Comparison of ENCODE assay signal across 32 mouse cellular contexts in the genomic region with DNA sequence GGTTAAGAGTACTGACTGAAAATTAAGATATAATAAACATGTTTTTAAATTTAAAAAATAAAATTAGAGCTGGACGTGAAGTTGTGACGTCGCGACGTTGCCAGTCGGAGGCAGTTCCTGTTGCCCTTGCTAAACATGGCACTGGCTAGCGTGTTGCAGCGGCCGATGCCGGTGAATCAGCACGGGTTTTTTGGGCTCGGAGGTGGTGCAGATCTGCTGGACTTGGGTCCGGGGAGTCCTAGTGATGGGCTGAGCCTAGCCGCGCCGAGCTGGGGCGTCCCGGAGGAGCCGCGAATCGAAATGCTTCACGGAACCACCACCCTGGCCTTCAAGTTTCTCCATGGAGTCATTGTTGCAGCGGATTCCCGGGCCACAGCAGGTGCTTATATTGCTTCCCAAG. TPM values are rescaled to one million over a fixed set of nuclear protein-coding genes. Genes with fewer than 3 reads are reported as not detected.
"Had no signal": no experiment of that assay in that cellular context is flagged by ENCODE, and none has a peak within 500 bp of the region (broad histone marks: within the 10 kb centered on the region; RNA-seq: fewer than 3 reads in every experiment).

No protein-coding gene starts in this region.

RNA-seq across cellular contexts. Expression of a gene that starts 12.0 kb away (rescaled TPM):
- total RNA-seq: gastrocnemius, adult 18-20 months; gastrocnemius, adult 8-10 months; gastrocnemius, postnatal 14 days; gastrocnemius, postnatal 36 days; heart, adult 18-20 months; heart, adult 8-10 months; heart, postnatal 10 days; heart, postnatal 25 days; heart, postnatal 4 days; hindbrain, postnatal 0 days; layer of hippocampus, adult 18-20 months; layer of hippocampus, adult 8-10 months; layer of hippocampus, postnatal 14 days; layer of hippocampus, postnatal 36 days; left cerebral cortex, adult 18-20 months; left cerebral cortex, adult 8-10 months; left cerebral cortex, postnatal 10 days; left cerebral cortex, postnatal 25 days; left cerebral cortex, postnatal 4 days; liver, adult 2 months had no signal
- polyA plus RNA-seq: gonadal fat pad, adult 2 months; heart, embryonic 14.5 days; heart, embryonic 16.5 days; hindbrain, embryonic 13.5 days; hindbrain, embryonic 15.5 days; hindbrain, postnatal 0 days; intestine, embryonic 14.5 days; intestine, embryonic 16.5 days; kidney, adult 2 months; kidney, embryonic 15.5 days; kidney, postnatal 0 days; large intestine, adult 2 months; liver, adult 2 months; liver, embryonic 12.5 days had no signal
